Mouse (Mus musculus) heart, embryonic 16.5 days (tissue): Measurements from ENCODE around the gene Coro2b. TPM values are rescaled to one million over a fixed set of nuclear protein-coding genes. Genes with fewer than 3 reads are reported as not detected.
A peak's percentile ranks its signal among the peaks of the same experiment; 100 is the strongest.
"Not testable (repeated sequence)": the region's sequence is repeated elsewhere in the genome, so short reads cannot be mapped to it uniquely, and the experiment has no call there.

Experiments used
- ATAC-seq: fragments of 200-750 bp; cut with Nextera tagmentation; replicated peaks from 2 replicates; pipeline ENCODE4 v1.8.0; 2017; ENCODE audit warnings: moderate number of reproducible peaks; ENCODE audit not compliant: insufficient read depth, low FRiP score; ENCODE audit errors: extremely low read depth
- H3K27ac ChIP-seq: fragments of 300-500 bp; sonication (generic); 2 replicates; pipeline ENCODE4 v1.5.1; 2014; ENCODE audit warnings: mild to moderate bottlenecking, low read length, control low read depth, moderate library complexity
- H3K27me3 ChIP-seq: fragments of 300-500 bp; sonication (generic); 2 replicates; pipeline ENCODE4 v1.6.1; 2014; ENCODE audit warnings: low read length, mixed read lengths; ENCODE audit not compliant: control insufficient read depth, insufficient read depth
- H3K36me3 ChIP-seq: fragments of 300-500 bp; sonication (generic); 2 replicates; pipeline ENCODE4 v1.6.1; 2014; ENCODE audit not compliant: control insufficient read depth, insufficient read depth
- H3K4me1 ChIP-seq: fragments of 300-500 bp; sonication (generic); 2 replicates; pipeline ENCODE4 v1.6.1; 2014; ENCODE audit warnings: low read length, mixed read lengths; ENCODE audit not compliant: control insufficient read depth, insufficient read depth
- H3K4me2 ChIP-seq: fragments of 300-500 bp; sonication (generic); 2 replicates; pipeline ENCODE4 v1.6.1; 2014; ENCODE audit warnings: low read depth, mild to moderate bottlenecking, control low read depth, low read length
- H3K4me3 ChIP-seq: fragments of 300-500 bp; sonication (generic); 2 replicates; pipeline ENCODE4 v1.5.1; 2014; ENCODE audit warnings: mild to moderate bottlenecking, control low read depth, low read length
- H3K9ac ChIP-seq: fragments of 300-500 bp; sonication (generic); 2 replicates; pipeline ENCODE4 v1.6.1; 2014; ENCODE audit warnings: low read length, control low read depth
- H3K9me3 ChIP-seq: fragments of 300-500 bp; sonication (generic); replicated peaks from 2 replicates; pipeline ENCODE4 v1.6.1; 2016; ENCODE audit warnings: low read length; ENCODE audit not compliant: control insufficient read depth
- WGBS: fragments of 180-500 bp; shearing (Covaris S2); extraction: QIAGEN DNeasy Blood & Tissue Kit; methylation state at CpG from one replicate; pipeline ENCODE4 v1.1.7; 2014; 5-methylcytosine and 5-hydroxymethylcytosine counted together
- polyA plus RNA-seq: library from polyadenylated mRNA; unstranded; fragments of >200 nt; fragmentation: Nextera tagmentation; extraction: Ambion mirVana; gene quantifications from 2 replicates; pipeline ENCODE4 v1.2.1, GENCODE M21; 2015

The Coro2b gene
- polyA plus RNA-seq, 1 experiment from 2014 or later, result 7.1 TPM

- no peaks in the 10 kb centered on the region for H3K36me3 ChIP-seq
- no peaks in the 10 kb centered on the region for H3K9me3 ChIP-seq
- H3K9ac ChIP-seq, result peak overlapping the region; percentile 22; the same call in 1 of the 2 replicates
- peak overlapping the region; percentile 87; the same call in 1 of the 2 replicates for H3K27ac ChIP-seq
- no peak for ATAC-seq
- H3K27me3 ChIP-seq, result no peaks in the 10 kb centered on the region
- no peak overlapping the region for H3K4me3 ChIP-seq
- whole genome bisulfite sequencing, result 79% methylated on average over 8 of the region's 8 CpGs
- no peak overlapping the region for H3K4me2 ChIP-seq
- H3K4me1 ChIP-seq, result peaks cover 54% of the 10 kb centered on the region
Measured at GRCm38 (mm10) chr9:62452373-62452993, 84.4 kb downstream of the Coro2b start.

GRCm38 (mm10) chr9:62451585-62452372 is 85.1 kb downstream of the Coro2b start:
- no peaks in the 10 kb centered on the region for H3K9me3 ChIP-seq
- H3K9ac ChIP-seq, result peak overlapping the region; percentile 50
- H3K4me3 ChIP-seq, result no peak overlapping the region

GRCm38 (mm10) chr9:62450862-62451261 is 86.0 kb downstream of the Coro2b start:
- Histone ChIP-seq H3K27me3 (no peaks in the 10 kb centered on the region), H3K9ac (peak overlapping the region; percentile 50), H3K9me3 (no peaks in the 10 kb centered on the region), H3K4me2 (no peak overlapping the region), H3K4me1 (peaks cover 46% of the 10 kb centered on the region), H3K36me3 (no peaks in the 10 kb centered on the region), H3K4me3 (no peak overlapping the region), H3K27ac (peak overlapping the region; percentile 87)
- WGBS, result 68% methylated on average over 7 of the region's 7 CpGs
- no peak for ATAC-seq

More at GRCm38 (mm10) chr9:62451585-62452372, 85.1 kb downstream of the Coro2b start:
- peaks cover 53% of the 10 kb centered on the region for H3K4me1 ChIP-seq
- no peaks in the 10 kb centered on the region for H3K27me3 ChIP-seq
- 47% methylated on average over 8 of the region's 8 CpGs for WGBS
- peak; percentile 51; the same call in 1 of the 2 replicates for ATAC-seq
- no peaks in the 10 kb centered on the region for H3K36me3 ChIP-seq
- peak overlapping the region; percentile 87 for H3K27ac ChIP-seq
- peak overlapping the region; percentile 16; the same call in 1 of the 2 replicates for H3K4me2 ChIP-seq

GRCm38 (mm10) chr9:62450355-62450754 is 86.5 kb downstream of the Coro2b start:
- no peaks in the 10 kb centered on the region for H3K9me3 ChIP-seq
- no peak for ATAC-seq
- H3K27me3 ChIP-seq, result no peaks in the 10 kb centered on the region
- no peak overlapping the region for H3K4me3 ChIP-seq
- WGBS, result 66% methylated on average over 6 of the region's 6 CpGs
- H3K4me1 ChIP-seq, result peaks cover 41% of the 10 kb centered on the region
- H3K36me3 ChIP-seq, result no peaks in the 10 kb centered on the region
- no peak overlapping the region for H3K4me2 ChIP-seq
- H3K9ac ChIP-seq, result peak overlapping the region; percentile 50; the same call in 1 of the 2 replicates
- H3K27ac ChIP-seq, result peak overlapping the region; percentile 87; the same call in 1 of the 2 replicates

- H3K4me2 ChIP-seq, H3K9ac ChIP-seq, ATAC-seq, H3K27ac ChIP-seq, H3K27me3 ChIP-seq, H3K4me3 ChIP-seq, H3K9me3 ChIP-seq, H3K36me3 ChIP-seq: not testable (repeated sequence)
- peaks cover 21% of the 10 kb centered on the region for H3K4me1 ChIP-seq
- 93% methylated on average over 6 of the region's 10 CpGs for WGBS
Measured at GRCm38 (mm10) chr9:62447337-62447736, 89.5 kb downstream of the Coro2b start.

GRCm38 (mm10) chr9:62438755-62439101 is 98.1 kb downstream of the Coro2b start:
- 21% methylated on average over 3 of the region's 3 CpGs for WGBS
- Histone ChIP-seq H3K27me3 (no peaks in the 10 kb centered on the region), H3K9ac (peak overlapping the region; percentile 35), H3K9me3 (no peaks in the 10 kb centered on the region), H3K4me3 (no peak overlapping the region), H3K4me2 (no peak overlapping the region), H3K36me3 (no peaks in the 10 kb centered on the region), H3K4me1 (peaks cover 40% of the 10 kb centered on the region), H3K27ac (peak overlapping the region; percentile 87)
- peak; percentile 66 for ATAC-seq

GRCm38 (mm10) chr9:62438085-62438754 is 98.6 kb downstream of the Coro2b start:
- peak overlapping the region; percentile 87 for H3K27ac ChIP-seq
- H3K36me3 ChIP-seq, result no peaks in the 10 kb centered on the region
- no peak overlapping the region for H3K4me2 ChIP-seq
- H3K27me3 ChIP-seq, result no peaks in the 10 kb centered on the region
- ATAC-seq, result no peak
- 55% methylated on average over 5 of the region's 5 CpGs for WGBS
- peaks cover 40% of the 10 kb centered on the region for H3K4me1 ChIP-seq
- H3K9me3 ChIP-seq, result no peaks in the 10 kb centered on the region
- peak overlapping the region; percentile 35 for H3K9ac ChIP-seq
- no peak overlapping the region for H3K4me3 ChIP-seq

- H3K4me3 ChIP-seq, result no peak overlapping the region
- H3K27ac ChIP-seq, result peak overlapping the region; percentile 87
- H3K4me1 ChIP-seq, result peaks cover 46% of the 10 kb centered on the region
- no peaks in the 10 kb centered on the region for H3K36me3 ChIP-seq
- no peak overlapping the region for H3K9ac ChIP-seq
- no peak overlapping the region for H3K4me2 ChIP-seq
- no peaks in the 10 kb centered on the region for H3K27me3 ChIP-seq
- WGBS, result 88% methylated on average over 7 of the region's 7 CpGs
- no peaks in the 10 kb centered on the region for H3K9me3 ChIP-seq
- no peak for ATAC-seq
Measured at GRCm38 (mm10) chr9:62437446-62437845, 99.4 kb downstream of the Coro2b start.
